Mouse (Mus musculus): ENCODE results near the gene Gm8159. TPM values are rescaled to one million over a fixed set of nuclear protein-coding genes. Genes with fewer than 3 reads are reported as not detected.
"Not testable (repeated sequence)": the region's sequence is repeated elsewhere in the genome, so short reads cannot be mapped to it uniquely, and the experiment has no call there.

The Gm8159 gene
- total RNA-seq (2021), result under 1 TPM; 0.66 to 0.67 TPM
- long read RNA-seq, result 0 reads

GRCm38 (mm10) chr14:4632052-4632451 is at the start of gene Gm8159:
TSS of gene Gm8159 (plus strand) at chr14:4632352.
- not testable (repeated sequence) for DNase-seq (ENCODE audit: low spot score in 2 of 2)

- DNase-seq (ENCODE audit: low spot score in 2 of 2), result peak; percentile 7 to 31
These were observed 17.2 kb downstream of the Gm8159 start for GRCm38 (mm10) chr14:4649309-4649708.

DNA sequence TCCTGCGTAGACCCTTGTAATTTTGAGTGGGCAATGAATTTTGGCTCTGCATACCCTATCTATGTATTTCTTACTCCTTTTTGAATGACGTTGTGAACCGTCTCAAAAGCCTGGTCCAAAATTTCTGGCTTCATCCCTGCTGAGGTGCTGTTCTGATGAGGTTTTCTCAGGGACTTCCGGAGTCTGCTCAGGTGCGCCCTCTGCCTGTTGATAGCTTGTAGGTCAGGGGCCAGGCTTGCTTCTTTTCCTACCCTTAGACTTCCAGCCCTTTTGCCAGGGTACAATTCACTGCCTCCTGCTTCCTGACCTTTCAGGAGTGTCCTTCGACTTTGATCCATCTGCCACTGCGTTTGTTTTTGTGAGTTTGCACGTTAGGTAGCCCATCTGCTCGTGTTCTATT is 18.2 kb downstream of the Gm8159 start:
- DNase-seq (ENCODE audit: low spot score in 2 of 2), result peak; percentile 16 to 45

DNA sequence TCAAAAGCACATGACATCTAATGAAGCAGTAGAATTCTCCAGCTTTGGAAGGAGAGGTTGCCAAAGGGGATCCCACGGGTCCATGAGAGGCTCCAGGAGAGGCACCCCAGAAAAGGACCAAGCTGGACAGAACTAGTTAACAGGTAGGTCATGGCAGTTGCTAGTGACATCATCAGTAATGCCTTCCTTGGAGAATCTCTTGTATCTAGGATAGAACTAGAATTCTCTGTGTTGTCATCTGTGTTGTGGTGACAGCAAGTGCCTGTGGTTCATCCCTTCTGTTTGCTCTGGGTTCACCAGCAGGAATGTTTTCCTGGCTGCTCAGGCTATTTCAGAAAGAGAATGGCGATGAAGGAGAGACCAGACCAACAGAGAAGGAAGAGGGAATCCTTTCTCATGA is 31.7 kb downstream of the Gm8159 start, which contains the start of gene Gm3239:
Gm3239 (plus strand) TSS at position 301 of the 400 bp plus-strand sequence.
- DNase-seq (ENCODE audit: low spot score in 2 of 2), result not testable (repeated sequence)

Other genes starting within 250 kb of the Gm8159 start
- not detected for gene Gm3159, start 234.8 kb upstream of the Gm8159 start, total RNA-seq (2021)
- 1 to 10 TPM; 1.1 to 3.6 TPM for gene Gm3164, start 216.9 kb upstream of the Gm8159 start, total RNA-seq (2021)
- gene Gm3173, start 201.4 kb upstream of the Gm8159 start, total RNA-seq (2021), result 1 to 10 TPM; 5.0 TPM
- under 1 TPM in 1 of 2 experiments, not detected in 1; 0.21 TPM for gene Gm3182, start 150.6 kb upstream of the Gm8159 start, total RNA-seq (2021)
- not detected for gene Gm3047, start 76.9 kb upstream of the Gm8159 start, total RNA-seq (2021)
- under 1 TPM in 1 of 2 experiments, not detected in 1; 0.59 TPM for gene Gm3239, start 31.8 kb downstream of the Gm8159 start, total RNA-seq (2021)
- gene Gm7876, start 76.9 kb downstream of the Gm8159 start, total RNA-seq (2021), result under 1 TPM in 1 of 2 experiments, not detected in 1; 0.27 TPM
- 1 to 10 TPM in 1 of 2 experiments, under 1 TPM in 1; 0.83 to 1.0 TPM for gene Gm3252, start 94.4 kb downstream of the Gm8159 start, total RNA-seq (2021)
- not detected for gene Gm9602, start 144.0 kb downstream of the Gm8159 start, total RNA-seq (2021)
- gene Gm3269, start 205.8 kb downstream of the Gm8159 start, total RNA-seq (2021), result not detected
- gene Gm3264, start 223.2 kb downstream of the Gm8159 start, total RNA-seq (2021), result 10 to 100 TPM; 12.2 to 16.1 TPM

Measured in layer of hippocampus, postnatal 10 days (tissue).